Comparison of ENCODE assay signal across 11 mouse cellular contexts in the genomic region with DNA sequence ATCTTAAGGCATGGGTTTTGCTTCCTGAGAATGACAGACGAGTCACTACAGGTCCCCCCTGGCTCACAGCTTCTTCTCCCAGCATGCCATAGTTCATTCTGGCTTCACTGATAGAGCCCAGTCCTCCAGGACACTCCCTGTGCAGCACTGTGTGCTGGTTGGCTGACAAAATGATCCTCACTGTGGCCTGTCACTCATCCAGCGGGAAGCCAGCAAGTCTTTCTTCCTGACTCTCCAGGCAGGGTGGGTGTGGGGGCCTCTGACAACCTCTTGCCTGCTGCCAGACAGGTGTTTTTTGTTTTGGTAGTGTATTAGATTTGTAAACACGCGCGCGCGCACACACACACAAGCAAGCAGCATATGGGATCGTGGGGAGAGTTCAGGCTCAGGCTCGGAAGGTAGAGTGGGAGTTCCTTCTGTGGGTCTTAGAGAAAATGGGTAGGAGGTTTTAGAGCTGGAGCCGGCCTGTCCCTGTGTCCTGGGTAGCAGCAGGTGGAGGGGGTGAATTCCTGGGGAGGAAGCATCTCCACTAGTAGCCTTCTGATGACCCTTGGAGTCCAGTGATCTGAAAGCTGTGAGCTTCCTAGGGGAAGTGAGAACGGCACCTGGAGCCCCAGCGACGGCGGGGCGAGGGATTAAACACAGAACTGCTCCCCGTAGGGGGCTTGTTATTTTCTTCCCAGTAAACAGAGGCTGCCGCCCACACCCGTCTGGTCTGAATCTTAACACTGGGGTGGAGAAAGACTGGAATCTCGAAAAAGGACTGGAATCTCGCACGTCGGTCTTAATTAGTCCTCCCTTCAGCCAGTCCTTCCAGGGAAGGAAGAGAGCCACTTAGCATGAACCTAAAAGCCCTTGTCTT. TPM values are rescaled to one million over a fixed set of nuclear protein-coding genes. Genes with fewer than 3 reads are reported as not detected.
A peak's percentile ranks its signal among the peaks of the same experiment; 100 is the strongest.
DNase-seq lines count a peak whose midpoint lies in the region; ATAC-seq and TF ChIP-seq lines count a peak whose summit lies in the region.
"Had no signal": no experiment of that assay in that cellular context is flagged by ENCODE, and none has a peak within 500 bp of the region (broad histone marks: within the 10 kb centered on the region; RNA-seq: fewer than 3 reads in every experiment).

No protein-coding gene starts in this region.

- H3K27me3 ChIP-seq in heart, embryonic 12.5 days (replicated peaks): no peaks in the 10 kb centered on the region
- 0 out of 2 replicates have a peak, but pooled peaks cover 5% of the 10 kb centered on the region for H3K27me3 ChIP-seq in hindbrain, postnatal 0 days (ENCODE audit: insufficient read depth, low read length)

- H3K9me3 ChIP-seq in heart, embryonic 12.5 days (replicated peaks): no peaks in the 10 kb centered on the region
- no peaks in the 10 kb centered on the region for H3K9me3 ChIP-seq in hindbrain, postnatal 0 days (ENCODE audit: low read length)

- H3K4me1 ChIP-seq in heart, embryonic 12.5 days (replicated peaks): peaks cover 59% of the 10 kb centered on the region
- peaks cover 27% of the 10 kb centered on the region for H3K4me1 ChIP-seq in hindbrain, postnatal 0 days (ENCODE audit: insufficient read depth, low read length)

- H3K27ac ChIP-seq in heart, embryonic 12.5 days (ENCODE audit: poor library complexity, severe bottlenecking): peak overlapping the region; percentile 12; the same call in 1 of the 2 replicates
- no peak overlapping the region for H3K27ac ChIP-seq in hindbrain, postnatal 0 days

- no peak for ATAC-seq in heart, embryonic 12.5 days (ENCODE audit: insufficient number of reproducible peaks, low FRiP score)
- no peak for ATAC-seq in hindbrain, postnatal 0 days

- H3K36me3 ChIP-seq in heart, embryonic 12.5 days: no peaks in the 10 kb centered on the region
- no peaks in the 10 kb centered on the region for H3K36me3 ChIP-seq in hindbrain, postnatal 0 days (ENCODE audit: insufficient read depth, low read length)

- no peak for TF ChIP-seq CTCF in hindbrain, postnatal 0 days (IDR thresholded peaks at IDR 0.05; ENCODE audit: low read depth)

- no peak for DNase-seq in heart, adult 18-20 months
- peak; percentile 43 for DNase-seq in testis, postnatal 10 days (ENCODE audit: low spot score)
- no peak for DNase-seq in testis, postnatal 14 days (ENCODE audit: low spot score)
- DNase-seq in hindbrain, postnatal 0 days (ENCODE audit: low spot score): peak; percentile 24
- no peak for DNase-seq in left cerebral cortex, adult 18-20 months (ENCODE audit: low spot score in 2 of 2)
- no peak for DNase-seq in right cerebral cortex, postnatal 36 days (ENCODE audit: low spot score in 2 of 2)
- DNase-seq in cerebellum, adult 11-12 months: no peak
- DNase-seq: right cerebral cortex, postnatal 14 days had no signal

- 12% methylated on average over 22 of the region's 22 CpGs for WGBS in heart, embryonic 12.5 days
- 12% methylated on average over 22 of the region's 22 CpGs for WGBS in hindbrain, postnatal 0 days

- no peak overlapping the region for H3K4me3 ChIP-seq in heart, embryonic 12.5 days
- no peak overlapping the region for H3K4me3 ChIP-seq in hindbrain, postnatal 0 days (ENCODE audit: low read length)

- 0 out of 2 replicates have a peak overlapping the region, but pooled peaks have one; percentile 5 for H3K9ac ChIP-seq in heart, embryonic 12.5 days
- H3K9ac ChIP-seq in hindbrain, postnatal 0 days (replicated peaks; ENCODE audit: low read length): no peak overlapping the region

- peak overlapping the region; percentile 51 for H3K4me2 ChIP-seq in heart, embryonic 12.5 days
- H3K4me2 ChIP-seq in hindbrain, postnatal 0 days (ENCODE audit: low read depth, low read length): peak overlapping the region; percentile 16; the same call in 1 of the 2 replicates

RNA-seq across cellular contexts. Expression of a gene that starts 10.0 kb away (rescaled TPM):
- polyA plus RNA-seq in heart, embryonic 12.5 days (2016; fragmentation: Nextera tagmentation; extraction: Ambion mirVana): 9.8 and 11.3 TPM in 2 replicates
- total RNA-seq in heart, adult 18-20 months (2021): 10 to 100 TPM; 18.7 to 23.9 TPM
- total RNA-seq in hindbrain, postnatal 0 days (2014; rRNA removed): 3.3 and 8.5 TPM in 2 replicates
- polyA plus RNA-seq in hindbrain, postnatal 0 days (2015; fragmentation: Nextera tagmentation; extraction: Ambion mirVana): 3.7 and 4.4 TPM in 2 replicates
- 1 to 10 TPM; 7.8 to 8.3 TPM for total RNA-seq in left cerebral cortex, adult 18-20 months (2021)

RNA-seq across cellular contexts. Expression of a gene that starts 13.2 kb away (rescaled TPM):
- polyA plus RNA-seq in heart, embryonic 12.5 days (2016; fragmentation: Nextera tagmentation; extraction: Ambion mirVana): 0.22 TPM in 1 of 2 replicates, not detected in the other
- total RNA-seq in heart, adult 18-20 months (2021): under 1 TPM in 1 of 2 experiments, not detected in 1; 0.30 TPM
- total RNA-seq in hindbrain, postnatal 0 days (2014; rRNA removed): not detected in 2 replicates
- polyA plus RNA-seq in hindbrain, postnatal 0 days (2015; fragmentation: Nextera tagmentation; extraction: Ambion mirVana): not detected in 2 replicates
- total RNA-seq in left cerebral cortex, adult 18-20 months (2021): under 1 TPM; 0.63 to 0.84 TPM

RNA-seq across cellular contexts. Expression of a gene that starts 39.2 kb away (rescaled TPM):
- polyA plus RNA-seq in heart, embryonic 12.5 days (2016; fragmentation: Nextera tagmentation; extraction: Ambion mirVana): not detected in 2 replicates
- not detected for total RNA-seq in heart, adult 18-20 months (2021)
- 0.11 TPM in 1 of 2 replicates, not detected in the other for total RNA-seq in hindbrain, postnatal 0 days (2014; rRNA removed)
- polyA plus RNA-seq in hindbrain, postnatal 0 days (2015; fragmentation: Nextera tagmentation; extraction: Ambion mirVana): 0.15 TPM in 1 of 2 replicates, not detected in the other
- not detected for total RNA-seq in left cerebral cortex, adult 18-20 months (2021)
- total RNA-seq: heart, postnatal 10 days had no signal
- polyA plus RNA-seq: liver, embryonic 16.5 days had no signal

RNA-seq across cellular contexts. Expression of a gene that starts 52.7 kb away (rescaled TPM):
- polyA plus RNA-seq in heart, embryonic 12.5 days (2016; fragmentation: Nextera tagmentation; extraction: Ambion mirVana): 24.0 and 25.6 TPM in 2 replicates
- 1 to 10 TPM; 8.0 to 8.6 TPM for total RNA-seq in heart, adult 18-20 months (2021)
- 4.1 and 4.2 TPM in 2 replicates for total RNA-seq in hindbrain, postnatal 0 days (2014; rRNA removed)
- polyA plus RNA-seq in hindbrain, postnatal 0 days (2015; fragmentation: Nextera tagmentation; extraction: Ambion mirVana): 11.7 and 12.8 TPM in 2 replicates
- 10 to 100 TPM; 11.1 to 13.1 TPM for total RNA-seq in left cerebral cortex, adult 18-20 months (2021)

Comparison
In these comparisons a context has a peak if more than half of its experiments do, and no peak if none do; other contexts are left out.
1. DNase-seq: peak in testis, postnatal 10 days (single experiment) and hindbrain, postnatal 0 days (single experiment); none in heart, adult 18-20 months (0 of 2), testis, postnatal 14 days (single experiment), left cerebral cortex, adult 18-20 months (0 of 2), right cerebral cortex, postnatal 36 days (0 of 2) and cerebellum, adult 11-12 months (single experiment).